Mouse (Mus musculus) testis, adult 2 months (tissue): ENCODE data around the gene Papss2.

Source experiments
- CTCF ChIP-seq: fragments of 200-500 bp; IDR thresholded peaks from 2 replicates; pipeline ENCODE4 v1.5.1; 2012; ENCODE audit warnings: low read depth, mild to moderate bottlenecking, inconsistent platforms, low read length, moderate library complexity; ENCODE audit not compliant: control insufficient read depth, insufficient read depth, insufficient replicate concordance
- POLR2A ChIP-seq: fragments of 200-500 bp; IDR thresholded peaks from 2 replicates; pipeline ENCODE4 v1.6.1; 2012; ENCODE audit warnings: low read depth, mild to moderate bottlenecking, inconsistent platforms, low read length, moderate library complexity; ENCODE audit not compliant: control insufficient read depth

- TF ChIP-seq CTCF, result peak; percentile 69; the same call in 1 of the 2 replicates
- no peak for TF ChIP-seq POLR2A
Observed at GRCm38 (mm10) chr19:32715201-32715600, 119.6 kb downstream of the Papss2 start.
